Mouse (Mus musculus) bone marrow macrophage, adult 2 months (primary cell): ENCODE results near the gene Antxr1. TPM values are rescaled to one million over a fixed set of nuclear protein-coding genes. Genes with fewer than 3 reads are reported as not detected.

Experiments
- H3K27ac ChIP-seq: 2 replicates; pipeline ENCODE4 v1.5.1; 2012; ENCODE audit warnings: low read depth, low read length; ENCODE audit not compliant: insufficient read depth
- H3K4me1 ChIP-seq: 2 replicates; pipeline ENCODE4 v1.6.1; 2012; ENCODE audit warnings: low read length; ENCODE audit not compliant: control insufficient read depth, insufficient read depth
- H3K4me3 ChIP-seq: 2 replicates; pipeline ENCODE4 v1.5.1; 2012; ENCODE audit warnings: mild to moderate bottlenecking, low read length, moderate library complexity; ENCODE audit not compliant: insufficient read depth
- CTCF ChIP-seq: IDR thresholded peaks from 2 replicates; pipeline ENCODE4 v1.5.1; 2012; ENCODE audit warnings: low read depth, mild to moderate bottlenecking, low read length, moderate library complexity
- POLR2A ChIP-seq: IDR thresholded peaks from 2 replicates; pipeline ENCODE4 v1.6.1; 2012; ENCODE audit warnings: mild to moderate bottlenecking, low read depth, low read length, borderline replicate concordance
- polyA plus RNA-seq: library from polyadenylated mRNA; stranded (reverse); fragments of >200 nt; gene quantifications from 2 replicates; pipeline ENCODE4 v1.2.4, GENCODE M21; 2012; ENCODE audit not compliant: missing spikeins, insufficient read depth, insufficient read length

Antxr1 gene
- polyA plus RNA-seq, 1 experiment: 1.5 TPM

DNA sequence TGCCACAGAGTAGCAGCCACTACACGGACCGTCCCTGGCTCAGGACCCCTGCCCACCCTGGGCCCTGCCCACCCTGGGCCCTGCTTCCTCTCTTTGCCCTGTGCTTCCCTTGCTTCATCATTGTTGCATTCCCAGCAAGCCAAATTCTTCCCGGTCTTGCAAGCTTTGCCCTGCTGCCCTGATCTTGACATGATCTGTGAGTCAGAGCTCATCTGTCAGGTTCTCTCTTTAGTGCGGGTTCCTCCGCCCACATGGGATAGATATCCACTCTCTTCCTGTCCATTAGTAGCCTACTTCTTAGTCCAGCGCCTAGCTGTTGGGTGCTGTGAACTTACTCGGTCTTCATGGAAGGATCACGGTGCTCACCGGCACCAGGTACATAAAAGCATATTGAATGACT, 167.6 kb downstream of the Antxr1 start:
- TF ChIP-seq CTCF (no peak), POLR2A (no peak)
- Histone ChIP-seq H3K4me3 (no peak overlapping the region), H3K4me1 (no peaks in the 10 kb centered on the region), H3K27ac (no peak overlapping the region)

DNA sequence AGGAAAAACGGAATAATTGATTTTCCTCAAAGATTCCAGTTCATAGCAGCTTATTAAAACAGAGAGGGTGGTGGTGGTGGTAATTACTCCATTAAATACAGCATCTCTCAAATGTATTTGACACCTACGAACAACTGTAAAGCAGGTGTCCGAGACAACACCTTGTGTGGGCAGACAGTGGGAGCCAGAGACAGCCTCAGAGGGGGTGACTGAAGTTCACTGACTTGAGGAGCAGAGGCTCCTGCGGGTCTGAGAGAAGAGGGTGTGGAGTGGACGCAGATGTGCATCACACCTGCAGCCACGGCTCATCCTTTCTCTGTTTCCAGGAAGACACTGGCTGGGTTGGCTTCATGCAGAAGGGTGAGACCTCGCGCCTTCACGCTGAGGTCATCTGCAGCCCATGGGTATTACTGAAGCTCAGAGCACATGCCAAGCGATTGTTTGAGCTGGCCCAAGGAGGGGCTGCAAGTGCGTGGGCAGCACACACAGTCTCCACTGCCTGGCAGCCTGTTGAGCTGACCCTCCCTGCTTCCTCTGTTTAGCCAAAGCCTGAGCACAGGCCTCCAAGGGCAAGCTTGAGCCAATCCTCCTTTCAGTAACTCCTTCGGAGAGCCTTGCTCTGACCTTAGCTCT, 168.8 kb downstream of the Antxr1 start:
- no peak overlapping the region for H3K27ac ChIP-seq
- TF ChIP-seq CTCF (no peak), POLR2A (no peak)
- H3K4me3 ChIP-seq: no peak overlapping the region

DNA sequence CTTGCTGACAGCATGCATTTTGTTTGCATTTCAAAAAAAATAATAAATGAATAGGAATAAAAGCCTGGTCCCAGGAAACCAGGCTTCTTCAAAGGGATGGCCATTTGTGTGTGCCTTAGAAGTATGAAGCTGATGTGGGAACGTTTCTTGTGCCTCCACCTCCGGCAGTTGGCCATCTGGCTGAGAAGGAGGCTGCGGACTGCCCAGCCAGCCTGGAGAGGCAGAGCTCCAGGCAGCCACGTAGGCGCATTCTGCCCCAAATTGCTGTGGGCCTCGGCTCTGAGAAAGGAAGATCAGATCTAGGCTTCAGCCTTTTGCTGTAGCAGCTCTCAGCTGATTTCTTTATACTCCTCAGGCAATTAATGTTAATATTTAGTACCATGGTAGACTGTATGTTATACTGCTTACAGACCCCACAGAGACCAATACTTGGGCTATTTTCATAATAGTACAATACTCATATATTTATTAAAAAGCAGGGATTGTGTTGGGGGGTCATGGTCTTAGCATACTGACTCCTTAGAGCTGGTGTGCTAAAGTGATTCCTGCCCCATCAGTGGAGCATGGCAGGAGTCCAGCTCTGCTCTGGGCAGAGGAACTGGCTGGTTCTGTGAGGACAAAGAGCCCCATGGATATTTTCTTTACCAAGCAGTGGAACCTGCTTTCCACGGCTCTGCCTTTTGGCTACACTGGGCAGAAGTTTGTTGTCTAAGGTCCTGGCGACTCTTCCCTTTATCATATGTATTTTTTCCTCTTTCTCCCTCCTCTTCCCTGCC, 169.9 kb downstream of the Antxr1 start:
- Histone ChIP-seq H3K4me1 (0 out of 2 replicates have a peak, but pooled peaks cover 2% of the 10 kb centered on the region), H3K27ac (no peak overlapping the region), H3K4me3 (no peak overlapping the region)
- TF ChIP-seq POLR2A: no peak
- no peak for TF ChIP-seq CTCF

More for the DNA sequence above, 168.8 kb downstream of the Antxr1 start:
- no peaks in the 10 kb centered on the region for H3K4me1 ChIP-seq

DNA sequence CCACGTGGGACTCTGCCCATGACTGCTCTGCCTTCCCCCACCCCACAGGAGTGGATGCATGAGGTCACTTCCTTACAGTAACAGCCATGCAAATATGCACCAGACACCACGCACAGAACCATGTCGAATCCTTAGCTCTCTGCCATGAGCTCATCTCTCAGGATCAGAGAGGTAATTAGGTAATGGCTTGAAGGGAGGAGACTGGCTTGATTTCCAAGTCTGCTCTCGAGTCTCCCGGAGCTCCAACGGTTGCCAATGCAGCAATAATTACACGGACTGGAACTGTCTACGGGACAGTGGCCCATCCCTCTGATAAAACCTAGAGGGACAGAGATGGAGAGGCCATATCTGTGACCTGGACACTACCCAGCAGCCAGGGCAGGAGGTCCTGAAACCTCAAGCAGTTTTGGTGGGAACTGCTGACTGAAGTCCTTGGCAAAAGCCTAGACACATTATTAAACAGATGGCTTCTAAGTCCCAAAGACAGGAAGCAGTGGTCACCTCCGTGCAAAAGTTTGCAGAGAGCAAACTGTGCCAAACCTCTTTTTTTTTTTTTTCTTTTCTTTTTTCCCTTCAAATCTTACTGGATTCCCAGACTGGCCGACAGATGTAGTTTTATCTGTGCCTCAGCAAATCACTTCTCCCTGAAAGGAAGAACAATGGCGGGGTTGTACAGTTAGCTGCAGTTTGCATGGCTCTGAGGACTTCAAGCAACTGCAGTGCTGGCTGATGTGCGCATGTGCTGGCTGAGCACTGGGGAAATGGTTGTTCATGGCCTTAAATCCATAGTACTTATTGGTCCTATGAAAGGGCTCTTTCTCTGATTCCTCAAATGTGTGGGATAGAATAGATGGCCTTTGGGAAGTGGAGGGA, 174.0 kb downstream of the Antxr1 start:
- H3K27ac ChIP-seq: no peak overlapping the region
- no peak overlapping the region for H3K4me3 ChIP-seq
- TF ChIP-seq POLR2A (no peak), CTCF (no peak)
- 0 out of 2 replicates have a peak, but pooled peaks cover 2% of the 10 kb centered on the region for H3K4me1 ChIP-seq

DNA sequence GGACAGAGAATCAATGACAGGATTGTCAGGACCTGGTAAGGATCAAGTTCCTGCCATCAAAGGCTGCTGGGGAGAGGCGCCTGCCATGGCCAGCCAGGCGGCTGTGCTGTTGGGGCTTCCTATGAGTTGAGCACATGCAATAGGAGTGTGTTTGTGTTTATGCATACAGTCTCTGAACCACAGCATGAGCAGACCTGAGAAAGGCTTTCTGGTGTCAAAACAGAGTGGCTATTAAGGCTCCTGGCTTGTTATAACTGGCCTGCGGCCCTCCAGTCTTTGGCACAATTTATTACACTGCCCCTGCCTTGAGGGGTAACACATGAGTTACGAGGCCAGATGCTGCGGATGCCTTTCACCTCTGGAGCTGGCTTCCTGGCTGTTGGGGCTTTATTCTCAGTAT, 175.4 kb downstream of the Antxr1 start:
- no peak overlapping the region for H3K27ac ChIP-seq
- H3K4me3 ChIP-seq: no peak overlapping the region
- no peak for TF ChIP-seq POLR2A
- TF ChIP-seq CTCF: no peak
- H3K4me1 ChIP-seq: 0 out of 2 replicates have a peak, but pooled peaks cover 2% of the 10 kb centered on the region

DNA sequence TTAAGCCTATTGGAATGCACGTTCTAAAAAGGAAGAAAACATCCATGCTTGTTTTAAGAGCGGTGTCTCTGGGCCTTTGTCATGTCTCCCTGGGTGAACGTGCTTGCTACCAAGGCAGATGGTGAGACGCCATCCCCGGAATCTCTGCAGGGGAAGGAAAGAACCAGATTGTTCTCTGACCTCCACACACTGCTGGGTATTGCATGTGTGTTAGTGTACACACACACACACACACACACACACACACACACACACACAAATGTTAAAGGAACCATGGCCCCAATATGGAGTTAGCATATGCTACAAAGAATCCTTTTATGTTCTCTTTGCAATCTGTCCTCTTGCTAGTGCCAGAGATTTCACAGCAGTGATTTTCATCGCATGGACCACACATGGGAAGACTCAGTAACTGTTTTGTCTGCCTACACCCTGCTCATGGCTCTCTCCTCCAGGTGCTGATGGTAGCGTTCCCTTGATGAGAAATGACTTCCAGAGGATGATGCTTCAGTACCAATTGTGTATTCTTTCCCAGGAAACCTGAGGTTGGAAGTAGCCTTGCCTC, 177.5 kb downstream of the Antxr1 start:
- no peak for TF ChIP-seq POLR2A
- TF ChIP-seq CTCF: no peak
- H3K4me3 ChIP-seq: no peak overlapping the region
- peaks cover 5% of the 10 kb centered on the region for H3K4me1 ChIP-seq
- no peak overlapping the region for H3K27ac ChIP-seq

DNA sequence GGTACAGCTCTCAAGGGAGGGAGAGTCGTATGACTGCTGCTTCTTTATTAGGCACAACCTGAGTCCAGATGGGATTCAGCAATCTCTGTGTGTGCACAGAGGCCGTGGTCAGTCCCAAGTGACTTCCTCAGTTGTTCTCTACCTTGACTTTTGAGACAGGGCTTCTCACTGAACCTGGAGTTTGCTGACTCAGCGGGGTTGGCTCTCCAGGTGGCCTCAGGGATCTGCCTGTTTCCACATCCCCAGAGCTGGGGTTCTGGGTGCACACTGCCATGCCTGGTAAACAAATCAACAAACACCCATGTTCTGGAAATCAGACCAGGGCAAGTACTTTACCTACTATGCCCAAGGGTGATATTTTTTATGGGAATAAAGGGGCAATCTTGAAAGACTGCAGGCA, 181.8 kb downstream of the Antxr1 start:
- TF ChIP-seq CTCF (no peak), POLR2A (no peak)
- peaks cover 14% of the 10 kb centered on the region for H3K4me1 ChIP-seq
- no peak overlapping the region for H3K4me3 ChIP-seq
- no peak overlapping the region for H3K27ac ChIP-seq

DNA sequence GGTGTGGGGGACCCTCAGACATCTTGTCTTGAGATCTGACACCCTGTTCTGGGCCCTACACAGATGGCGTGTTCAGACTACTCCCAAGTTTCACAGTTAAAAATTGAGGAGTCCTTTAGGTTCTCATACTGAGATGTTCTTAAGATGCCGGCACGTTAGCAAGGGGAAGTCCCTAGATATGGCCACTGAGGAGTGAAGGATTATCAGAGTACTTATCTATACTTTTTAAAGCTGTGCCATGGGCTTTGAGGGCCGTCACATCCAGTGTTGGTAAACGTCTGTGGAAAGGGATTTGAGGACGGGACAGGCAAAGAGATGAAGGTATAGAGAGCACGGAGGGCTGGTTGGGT, 182.4 kb downstream of the Antxr1 start:
- H3K27ac ChIP-seq: no peak overlapping the region

DNA sequence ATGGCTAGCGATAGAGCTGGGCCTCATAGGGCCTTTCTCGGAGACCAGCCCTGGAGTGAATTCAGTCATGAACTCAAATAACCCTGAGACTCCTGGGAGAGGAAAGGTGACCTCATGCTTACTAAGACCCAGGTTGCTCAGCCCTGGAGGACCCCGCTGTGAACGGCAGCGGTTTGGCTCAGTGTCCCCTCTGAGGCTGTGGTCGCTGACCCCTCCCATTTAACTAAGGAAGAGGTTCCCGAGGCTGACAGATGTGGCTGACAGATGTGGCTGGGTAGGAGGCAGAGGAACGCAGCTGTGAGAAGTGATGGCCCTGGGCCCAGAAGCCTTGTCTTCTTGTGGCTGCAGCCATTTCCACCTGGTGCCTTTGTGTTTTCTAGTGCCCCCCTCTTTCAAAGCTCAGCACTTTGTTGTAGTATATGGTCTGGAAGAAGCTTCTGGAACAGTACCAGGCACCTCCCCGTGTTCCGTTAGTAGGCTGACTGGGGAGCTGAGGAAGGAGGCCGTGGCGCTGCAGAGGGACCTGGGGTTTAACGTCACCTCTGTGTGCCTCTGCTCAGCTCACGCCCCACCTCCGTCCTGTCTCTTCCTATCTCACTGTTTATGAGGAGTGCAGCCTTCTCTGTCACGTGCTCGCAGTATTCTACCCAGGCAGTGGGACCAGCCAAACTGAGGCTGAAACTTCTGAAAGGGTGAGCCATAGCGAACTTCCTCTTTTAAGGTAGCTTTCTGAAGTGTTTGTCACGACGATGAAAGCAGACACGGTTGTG, 183.0 kb downstream of the Antxr1 start:
- Histone ChIP-seq H3K4me1 (peaks cover 14% of the 10 kb centered on the region), H3K4me3 (no peak overlapping the region), H3K27ac (no peak overlapping the region)
- no peak for TF ChIP-seq POLR2A
- TF ChIP-seq CTCF: no peak

More for the DNA sequence above, 182.4 kb downstream of the Antxr1 start:
- H3K4me1 ChIP-seq: peaks cover 14% of the 10 kb centered on the region
- no peak overlapping the region for H3K4me3 ChIP-seq
- TF ChIP-seq CTCF: no peak
- no peak for TF ChIP-seq POLR2A
